Mouse (Mus musculus): Measurements from ENCODE around the gene Hspa5.

- TF ChIP-seq POLR2A (IDR thresholded peaks at IDR 0.05; ENCODE audit: insufficient read depth, low read depth, low read length) = no peak
- no peak for TF ChIP-seq CTCF (IDR thresholded peaks at IDR 0.05)
These were observed 37.8 kb downstream of the Hspa5 start for GRCm38 (mm10) chr2:34809568-34809967.
